Mouse (Mus musculus): ENCODE results near the gene Gm2004.
"Not testable (repeated sequence)": the region's sequence is repeated elsewhere in the genome, so short reads cannot be mapped to it uniquely, and the experiment has no call there.

Gene Gm2004

GRCm38 (mm10) chr2:176149725-176150124 is at the start of gene Gm2004:
Gene Gm2004, minus strand, starts transcription at chr2:176149825.
- DNase-seq (ENCODE audit: low spot score), result not testable (repeated sequence)
